Mouse (Mus musculus) liver, embryonic 14.5 days (tissue): ENCODE data around the gene Ugt1a6b. TPM values are rescaled to one million over a fixed set of nuclear protein-coding genes. Genes with fewer than 3 reads are reported as not detected.

ENCODE experiments used
- ATAC-seq: fragments of 200-750 bp; cut with Nextera tagmentation; 2 replicates; pipeline ENCODE4 v1.8.0; 2017; ENCODE audit warnings: moderate number of reproducible peaks, mild to moderate bottlenecking, moderate library complexity; ENCODE audit not compliant: insufficient read depth
- DNase-seq, 3 experiments: peaks; one replicate each; pipeline ENCODE4 v3.0.0-alpha.2; 2012 to 2013; ENCODE audit warnings: low read depth in 3 of 3, low spot score in 3 of 3
- H3K27ac ChIP-seq: fragments of 300-500 bp; sonication (generic); 2 replicates; pipeline ENCODE4 v1.5.1; 2014; ENCODE audit warnings: moderate library complexity, mild to moderate bottlenecking, control low read depth, inconsistent platforms
- H3K27me3 ChIP-seq: fragments of 300-500 bp; sonication (generic); 2 replicates; pipeline ENCODE4 v1.6.1; 2014; ENCODE audit warnings: mild to moderate bottlenecking, low read length, moderate library complexity; ENCODE audit not compliant: control insufficient read depth, insufficient read depth
- H3K36me3 ChIP-seq: fragments of 300-500 bp; sonication (generic); replicated peaks from 2 replicates; pipeline ENCODE4 v1.6.1; 2014; ENCODE audit warnings: low read depth; ENCODE audit not compliant: control insufficient read depth, insufficient read depth
- H3K4me1 ChIP-seq, 2 experiments: fragments of 200-500 bp in 1 of 2; fragments of 300-500 bp in 1 of 2; sonication (generic) in 1 of 2; replicated peaks; 2 replicates each; pipeline ENCODE4 v1.6.1; 2012 to 2014; ENCODE audit warnings: antibody characterized with exemption in 1 of 2, inconsistent platforms in 1 of 2, low read length in 1 of 2; ENCODE audit not compliant: control insufficient read depth in 2 of 2, insufficient read depth in 2 of 2
- H3K4me2 ChIP-seq: fragments of 300-500 bp; sonication (generic); 2 replicates; pipeline ENCODE4 v1.6.1; 2014; ENCODE audit warnings: low read depth, mild to moderate bottlenecking, control low read depth, moderate library complexity
- H3K4me3 ChIP-seq, 2 experiments: fragments of 200-500 bp in 1 of 2; fragments of 300-500 bp in 1 of 2; sonication (generic) in 1 of 2; 2 replicates each; pipeline ENCODE4 v1.5.1; 2012 to 2014; ENCODE audit warnings: low read depth in 2 of 2, low read length in 2 of 2, mild to moderate bottlenecking in 2 of 2, control low read depth in 1 of 2, inconsistent platforms in 1 of 2, moderate library complexity in 1 of 2; ENCODE audit not compliant: insufficient read depth in 1 of 2
- H3K9ac ChIP-seq: fragments of 300-500 bp; sonication (generic); replicated peaks from 2 replicates; pipeline ENCODE4 v1.6.1; 2014; ENCODE audit warnings: mild to moderate bottlenecking, control low read depth, moderate library complexity
- H3K9me3 ChIP-seq: fragments of 300-500 bp; sonication (generic); 2 replicates; pipeline ENCODE4 v1.6.1; 2016; ENCODE audit warnings: low read length, mixed read lengths; ENCODE audit not compliant: control insufficient read depth
- CTCF ChIP-seq: IDR thresholded peaks from 2 replicates; pipeline ENCODE4 v1.5.1; 2016; ENCODE audit warnings: antibody characterized with exemption, low read depth, control low read depth
- EP300 ChIP-seq: IDR thresholded peaks from 2 replicates; pipeline ENCODE4 v1.6.1; 2016; ENCODE audit warnings: antibody characterized with exemption, low read depth
- WGBS: fragments of 180-500 bp; shearing (Covaris S2); extraction: QIAGEN DNeasy Blood & Tissue Kit; methylation state at CpG from one replicate; pipeline ENCODE4 v1.1.7; 2014; ENCODE audit not compliant: insufficient replicate concordance; 5-methylcytosine and 5-hydroxymethylcytosine counted together
- polyA plus RNA-seq, 2 experiments: library from polyadenylated mRNA; depleted of rRNA in 1 of 2; stranded (reverse) in 1 of 2; unstranded in 1 of 2; fragments of >200 nt; fragmentation: Nextera tagmentation in 1 of 2; extraction: Ambion mirVana in 1 of 2; gene quantifications; 2 replicates each; pipeline versions ENCODE4 v1.2.1 to v1.2.3; 2012 to 2014

Ugt1a6b gene
- polyA plus RNA-seq, 2 experiments = 3.1 to 4.8 TPM

- no peak for TF ChIP-seq EP300
- TF ChIP-seq CTCF = no peak
- Histone ChIP-seq H3K27me3 (no peaks in the 10 kb centered on the region), H3K4me3 (no peak overlapping the region), H3K27ac (no peak overlapping the region), H3K4me2 (no peak overlapping the region), H3K4me1 (no peaks in the 10 kb centered on the region), H3K36me3 (no peaks in the 10 kb centered on the region), H3K9me3 (peaks cover 12% of the 10 kb centered on the region), H3K9ac (no peak overlapping the region)
- DNase-seq (no peak), ATAC-seq (no peak)
- WGBS = 58% methylated on average over 6 of the region's 6 CpGs
Observed at GRCm38 (mm10) chr1:88245881-88246280, 142.8 kb downstream of the Ugt1a6b start.

- Histone ChIP-seq H3K27me3 (no peaks in the 10 kb centered on the region), H3K36me3 (no peaks in the 10 kb centered on the region), H3K4me2 (no peak overlapping the region), H3K9me3 (peaks cover 11% of the 10 kb centered on the region), H3K27ac (no peak overlapping the region), H3K4me1 (no peaks in the 10 kb centered on the region), H3K9ac (no peak overlapping the region), H3K4me3 (no peak overlapping the region)
- WGBS = 35% methylated on average over 6 of the region's 6 CpGs
- no peak for ATAC-seq
- DNase-seq = no peak
- TF ChIP-seq CTCF (no peak), EP300 (no peak)
Observed at GRCm38 (mm10) chr1:88246386-88246785, 143.3 kb downstream of the Ugt1a6b start.

- ATAC-seq = no peak
- no peaks in the 10 kb centered on the region for H3K4me1 ChIP-seq
- 36% methylated on average over 2 of the region's 2 CpGs for whole genome bisulfite sequencing
Observed at GRCm38 (mm10) chr1:88247660-88248059, 144.6 kb downstream of the Ugt1a6b start.

GRCm38 (mm10) chr1:88248658-88249057 is 145.6 kb downstream of the Ugt1a6b start:
- Histone ChIP-seq H3K4me1 (peaks cover 0 to 2% of the 10 kb centered on the region in 2 experiments; a peak in 1 of 4 replicates), H3K9me3 (peaks cover 3% of the 10 kb centered on the region), H3K4me2 (no peak overlapping the region), H3K27ac (no peak overlapping the region), H3K4me3 (no peak overlapping the region), H3K27me3 (no peaks in the 10 kb centered on the region), H3K9ac (no peak overlapping the region), H3K36me3 (no peaks in the 10 kb centered on the region)
- ATAC-seq = no peak
- WGBS = 50% methylated on average over 4 of the region's 4 CpGs
- DNase-seq = no peak
- TF ChIP-seq EP300 (no peak), CTCF (no peak)

More at GRCm38 (mm10) chr1:88247660-88248059, 144.6 kb downstream of the Ugt1a6b start:
- no peak overlapping the region for H3K27ac ChIP-seq
- H3K36me3 ChIP-seq = no peaks in the 10 kb centered on the region
- no peak overlapping the region for H3K4me2 ChIP-seq
- DNase-seq = no peak
- TF ChIP-seq EP300 (no peak), CTCF (no peak)
- no peak overlapping the region for H3K4me3 ChIP-seq
- no peak overlapping the region for H3K9ac ChIP-seq
- peaks cover 6% of the 10 kb centered on the region for H3K9me3 ChIP-seq
- no peaks in the 10 kb centered on the region for H3K27me3 ChIP-seq

- ATAC-seq = no peak
Observed at GRCm38 (mm10) chr1:88249596-88249995, 146.5 kb downstream of the Ugt1a6b start.

More at GRCm38 (mm10) chr1:88249596-88249995, 146.5 kb downstream of the Ugt1a6b start:
- DNase-seq = no peak
- H3K9me3 ChIP-seq = peaks cover 3% of the 10 kb centered on the region
- no peak overlapping the region for H3K9ac ChIP-seq
- H3K4me3 ChIP-seq = no peak overlapping the region
- peaks cover 0 to 2% of the 10 kb centered on the region in 2 experiments; a peak in 1 of 4 replicates for H3K4me1 ChIP-seq
- H3K36me3 ChIP-seq = no peaks in the 10 kb centered on the region
- no peak for TF ChIP-seq EP300
- no peak for TF ChIP-seq CTCF
- no peak overlapping the region for H3K4me2 ChIP-seq
- H3K27me3 ChIP-seq = no peaks in the 10 kb centered on the region
- H3K27ac ChIP-seq = no peak overlapping the region
- WGBS = 59% methylated on average over 7 of the region's 7 CpGs
